In the genomic region with DNA sequence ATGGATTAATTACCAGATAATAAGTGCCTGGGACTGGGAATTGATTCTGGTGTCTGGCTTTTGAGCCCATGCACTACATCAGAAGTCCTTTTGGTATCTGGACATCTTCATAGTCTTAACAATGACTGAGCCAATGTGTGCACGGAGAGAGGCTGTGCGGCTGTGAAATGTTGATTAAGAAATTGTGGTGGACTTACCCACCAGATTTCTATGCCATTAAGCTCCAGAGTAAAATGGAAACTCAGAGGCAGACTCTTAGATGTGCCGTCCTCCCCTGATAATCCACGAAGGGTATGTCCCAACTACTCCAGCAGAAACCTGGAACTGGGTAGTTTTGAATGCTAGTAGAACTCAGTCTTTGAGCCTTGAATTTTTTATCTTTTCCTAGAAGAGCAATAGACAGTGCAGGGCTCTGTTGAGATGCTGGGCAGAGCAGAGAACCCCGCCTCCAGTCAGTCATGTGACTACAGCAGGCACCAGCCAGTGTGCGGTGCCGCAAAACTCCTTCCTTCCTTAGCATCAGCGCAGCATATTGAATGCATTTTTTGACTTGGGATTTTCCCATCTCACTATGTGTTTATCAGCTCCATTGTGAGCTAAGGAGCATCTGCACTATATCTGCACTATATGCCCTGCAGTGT, we compare ENCODE assay signal across 12 mouse cellular contexts. TPM values are rescaled to one million over a fixed set of nuclear protein-coding genes. Genes with fewer than 3 reads are reported as not detected.
"Had no signal": no experiment of that assay in that cellular context is flagged by ENCODE, and none has a peak within 500 bp of the region (broad histone marks: within the 10 kb centered on the region; RNA-seq: fewer than 3 reads in every experiment).

No protein-coding gene starts in this region.

- DNase-seq: kidney, adult 8-10 months; kidney, postnatal 25 days; lung, postnatal 14 days had no signal

- H3K4me3 ChIP-seq: left cerebral cortex, adult 2 months; limb, embryonic 10.5 days; liver, embryonic 12.5 days; lung, embryonic 15.5 days; megakaryocyte, embryonic 14.5 days had no signal

- H3K27ac ChIP-seq: left cerebral cortex, adult 2 months; limb, embryonic 10.5 days; liver, embryonic 12.5 days; lung, embryonic 15.5 days; macrophage; stomach, postnatal 0 days had no signal

- H3K9ac ChIP-seq: liver, embryonic 12.5 days; lung, embryonic 15.5 days had no signal

- ATAC-seq: liver, embryonic 12.5 days; midbrain, embryonic 16.5 days had no signal

- H3K4me2 ChIP-seq: liver, embryonic 12.5 days; lung, embryonic 15.5 days had no signal

- H3K27me3 ChIP-seq: lung, embryonic 15.5 days had no signal

- H3K9me3 ChIP-seq: limb, embryonic 10.5 days; liver, embryonic 12.5 days; lung, embryonic 15.5 days; megakaryocyte, embryonic 14.5 days had no signal

- H3K4me1 ChIP-seq: limb, embryonic 10.5 days; liver, embryonic 12.5 days; lung, embryonic 15.5 days had no signal

- H3K36me3 ChIP-seq: limb, embryonic 10.5 days; liver, embryonic 12.5 days; lung, embryonic 15.5 days had no signal

RNA-seq across cellular contexts. Expression of gene Hormad2, which starts 14.1 kb away (rescaled TPM):
- polyA plus RNA-seq: macrophage; neural tube, embryonic 14.5 days had no signal
